Mouse (Mus musculus): ENCODE data around the gene Selenot. TPM values are rescaled to one million over a fixed set of nuclear protein-coding genes. Genes with fewer than 3 reads are reported as not detected.

The Selenot gene
- polyA plus RNA-seq (2015; fragmentation: Nextera tagmentation; extraction: Ambion mirVana), result 25.7 and 27.4 TPM in 2 replicates

DNA sequence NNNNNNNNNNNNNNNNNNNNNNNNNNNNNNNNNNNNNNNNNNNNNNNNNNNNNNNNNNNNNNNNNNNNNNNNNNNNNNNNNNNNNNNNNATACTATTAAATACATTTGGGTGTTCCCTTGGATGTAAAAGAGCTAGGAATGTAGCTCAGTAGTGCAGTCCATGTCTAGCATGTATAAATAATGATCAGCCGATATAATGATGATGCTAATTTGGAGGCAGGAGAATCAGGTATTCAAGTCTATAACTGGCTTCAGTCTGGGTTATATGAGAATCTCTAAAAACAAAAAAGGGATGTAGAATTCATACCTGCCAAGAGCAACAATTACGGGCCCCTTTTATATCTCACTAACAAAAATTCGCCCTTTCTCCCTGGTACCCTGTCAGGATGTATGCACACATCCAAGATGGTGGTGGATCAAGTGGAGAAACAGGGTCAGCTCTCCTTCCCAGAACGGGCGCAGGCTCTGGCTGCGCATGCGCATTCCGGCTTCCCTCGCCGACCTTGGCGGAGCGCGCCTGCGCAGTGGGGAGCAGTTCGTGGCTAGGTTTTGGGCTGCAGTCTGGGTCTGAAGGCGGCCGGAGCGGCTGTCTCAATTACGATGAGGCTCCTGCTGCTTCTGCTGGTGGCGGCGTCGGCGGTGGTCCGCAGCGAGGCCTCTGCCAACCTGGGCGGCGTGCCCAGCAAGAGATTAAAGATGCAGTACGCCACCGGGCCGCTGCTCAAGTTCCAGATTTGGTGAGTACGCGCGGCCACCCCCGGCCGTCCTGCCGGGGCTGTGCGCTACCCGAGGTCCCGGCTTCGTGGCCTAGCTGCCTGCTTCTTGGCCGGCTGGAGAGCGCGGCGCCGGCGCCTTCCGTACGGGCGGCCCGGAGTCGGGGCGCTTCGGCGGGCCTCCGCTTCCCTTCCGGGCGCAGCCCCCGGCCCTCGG is at the start of gene Selenot:
Gene Selenot, plus strand, starts transcription at position 500 of the 930 bp plus-strand sequence.
- no peaks in the 10 kb centered on the region for H3K27me3 ChIP-seq (replicated peaks; ENCODE audit: control insufficient read depth, insufficient read depth, low read length)
- H3K27ac ChIP-seq (ENCODE audit: low read depth, low read length), result peak within 1 kb of the TSS; percentile 99
- no peaks in the 10 kb centered on the region for H3K9me3 ChIP-seq (ENCODE audit: control insufficient read depth, low read length)
- H3K36me3 ChIP-seq (ENCODE audit: control insufficient read depth, insufficient read depth, low read length), result no peaks in the 10 kb centered on the region
- peaks cover 10% of the 10 kb centered on the region; the same call in 1 of the 2 replicates for H3K4me1 ChIP-seq (ENCODE audit: control insufficient read depth, insufficient read depth, low read depth, low read length)
- ATAC-seq, result peak; percentile 97
- H3K4me3 ChIP-seq (ENCODE audit: low read length), result peak within 1 kb of the TSS; percentile 85
- H3K4me2 ChIP-seq (ENCODE audit: low read length), result peak within 1 kb of the TSS; percentile 65
- peak within 1 kb of the TSS; percentile 99 for H3K9ac ChIP-seq (ENCODE audit: low read depth, low read length)
- WGBS, result under 1% methylated on average over 59 of the region's 59 CpGs

DNA sequence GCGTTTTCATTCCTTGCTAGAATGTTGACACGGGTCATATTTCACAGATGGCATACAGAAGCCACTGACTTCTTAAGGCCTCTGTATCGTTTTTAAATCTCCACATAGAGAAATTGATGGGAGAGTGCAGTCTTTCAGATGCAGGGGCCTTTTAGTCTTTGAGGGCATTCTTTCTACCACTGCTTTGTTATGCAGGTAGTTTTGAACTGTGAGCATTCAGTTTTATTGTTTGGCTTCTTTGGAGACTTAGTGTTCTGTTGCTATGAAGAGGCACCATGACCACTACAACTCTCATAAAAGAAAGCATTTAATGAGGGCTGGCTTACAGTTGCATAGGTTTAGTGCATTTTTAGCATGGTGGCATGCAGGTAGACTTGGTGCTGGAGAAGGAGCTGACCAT is 39.9 kb upstream of the Selenot start:
- Histone ChIP-seq H3K9me3 (ENCODE audit: control insufficient read depth, low read length) (no peaks in the 10 kb centered on the region), H3K27ac (ENCODE audit: low read depth, low read length) (no peak overlapping the region), H3K4me1 (ENCODE audit: control insufficient read depth, insufficient read depth, low read depth, low read length) (no peaks in the 10 kb centered on the region), H3K36me3 (ENCODE audit: control insufficient read depth, insufficient read depth, low read length) (peaks cover 31% of the 10 kb centered on the region), H3K4me2 (ENCODE audit: low read length) (no peak overlapping the region), H3K27me3 (replicated peaks; ENCODE audit: control insufficient read depth, insufficient read depth, low read length) (no peaks in the 10 kb centered on the region), H3K9ac (ENCODE audit: low read depth, low read length) (no peak overlapping the region), H3K4me3 (ENCODE audit: low read length) (no peak overlapping the region)
- no peak for ATAC-seq
- WGBS, result 93% methylated on average over 3 of the region's 3 CpGs

DNA sequence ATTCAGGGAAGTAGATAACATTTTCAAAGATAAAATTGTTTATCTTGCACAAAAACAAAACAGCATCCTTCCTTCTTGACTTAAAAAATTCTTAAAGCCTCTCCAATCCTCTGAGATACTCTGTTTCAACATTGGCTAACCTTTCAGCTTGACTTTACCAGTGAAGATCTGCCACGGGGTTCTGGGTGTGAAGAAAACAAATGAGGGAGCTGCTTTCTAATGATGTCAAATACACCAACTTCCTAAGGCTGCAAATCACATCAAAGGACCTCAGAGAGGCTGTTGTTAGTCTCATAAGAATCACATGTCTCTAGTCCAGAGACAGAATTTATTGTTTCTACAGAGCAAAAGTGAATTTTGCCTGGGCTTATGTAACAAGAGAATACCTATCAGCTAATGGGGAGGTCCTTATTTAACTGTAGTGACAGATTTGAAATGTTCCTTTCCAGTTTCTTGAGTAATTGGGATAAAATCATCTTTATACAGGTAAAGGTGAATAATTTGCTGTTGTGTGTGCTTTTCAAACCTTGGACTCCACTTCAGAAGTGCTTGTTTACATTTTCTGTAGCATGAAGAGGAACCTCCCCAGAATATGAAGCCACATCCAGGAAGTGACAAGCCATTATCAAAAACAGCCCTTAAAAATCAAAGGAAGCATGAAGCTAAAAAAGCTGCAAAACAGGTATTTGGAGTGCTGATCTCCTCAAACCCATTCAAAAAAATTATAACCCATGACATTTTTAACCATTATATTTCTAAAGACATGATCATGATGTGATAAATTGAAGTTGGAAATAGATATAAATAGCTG is 24.2 kb upstream of the Selenot start:
- H3K4me2 ChIP-seq (ENCODE audit: low read length), result no peak overlapping the region
- no peak overlapping the region for H3K27ac ChIP-seq (ENCODE audit: low read depth, low read length)
- no peak overlapping the region for H3K4me3 ChIP-seq (ENCODE audit: low read length)
- H3K27me3 ChIP-seq (replicated peaks; ENCODE audit: control insufficient read depth, insufficient read depth, low read length), result no peaks in the 10 kb centered on the region
- H3K36me3 ChIP-seq (ENCODE audit: control insufficient read depth, insufficient read depth, low read length), result peaks cover 28% of the 10 kb centered on the region
- no peaks in the 10 kb centered on the region for H3K9me3 ChIP-seq (ENCODE audit: control insufficient read depth, low read length)
- no peaks in the 10 kb centered on the region for H3K4me1 ChIP-seq (ENCODE audit: control insufficient read depth, insufficient read depth, low read depth, low read length)
- 89% methylated on average over 1 of the region's 1 CpGs for WGBS
- no peak overlapping the region for H3K9ac ChIP-seq (ENCODE audit: low read depth, low read length)
- no peak for ATAC-seq

DNA sequence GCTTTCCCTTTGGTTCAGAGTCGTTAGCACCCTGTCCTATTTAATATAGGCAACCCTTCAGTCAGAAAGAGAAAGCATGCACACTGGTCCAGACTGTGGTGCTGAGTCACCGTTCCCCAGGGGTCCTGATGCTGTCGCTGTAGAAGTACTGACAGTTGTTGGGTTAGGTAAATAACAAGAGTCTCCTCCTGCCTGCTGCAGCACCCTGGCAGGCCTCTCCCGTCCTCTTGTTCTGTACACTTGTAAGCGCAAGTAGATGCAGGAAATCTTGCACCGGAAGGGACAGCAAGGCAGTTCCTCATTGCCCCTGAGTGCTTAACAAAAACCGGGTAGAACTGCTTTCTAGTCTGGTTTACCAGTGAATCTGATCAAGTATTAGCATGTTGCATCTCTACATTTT is 19.8 kb upstream of the Selenot start:
- WGBS, result 82% methylated on average over 7 of the region's 7 CpGs
- H3K27me3 ChIP-seq (replicated peaks; ENCODE audit: control insufficient read depth, insufficient read depth, low read length), result no peaks in the 10 kb centered on the region

DNA sequence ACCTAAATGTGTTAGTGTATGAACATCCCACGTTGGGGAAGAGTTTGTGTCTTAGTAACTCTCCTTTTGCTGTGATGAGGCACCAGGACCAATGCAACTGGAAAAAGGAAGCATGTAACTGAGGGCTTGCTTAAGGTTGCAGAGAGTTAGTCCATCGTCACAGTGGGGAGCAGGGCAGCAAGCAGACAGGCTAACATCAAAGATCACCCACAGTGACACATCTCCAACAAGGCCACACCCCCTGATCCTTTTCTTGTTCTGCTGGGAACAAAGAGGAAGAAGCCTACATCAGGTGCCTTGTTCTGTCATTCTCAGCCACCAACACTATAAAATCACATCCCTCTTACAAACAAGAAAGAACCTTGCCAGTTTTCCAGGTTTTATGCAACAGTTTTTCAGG is 16.5 kb upstream of the Selenot start:
- H3K9me3 ChIP-seq (ENCODE audit: control insufficient read depth, low read length), result no peaks in the 10 kb centered on the region
- H3K27me3 ChIP-seq (replicated peaks; ENCODE audit: control insufficient read depth, insufficient read depth, low read length), result no peaks in the 10 kb centered on the region
- no peak overlapping the region for H3K4me2 ChIP-seq (ENCODE audit: low read length)
- H3K4me3 ChIP-seq (ENCODE audit: low read length), result no peak overlapping the region
- H3K27ac ChIP-seq (ENCODE audit: low read depth, low read length), result no peak overlapping the region
- H3K9ac ChIP-seq (ENCODE audit: low read depth, low read length), result no peak overlapping the region
- peaks cover 10% of the 10 kb centered on the region for H3K36me3 ChIP-seq (ENCODE audit: control insufficient read depth, insufficient read depth, low read length)
- no peak for ATAC-seq
- no peaks in the 10 kb centered on the region for H3K4me1 ChIP-seq (ENCODE audit: control insufficient read depth, insufficient read depth, low read depth, low read length)
- 21% methylated on average over 2 of the region's 2 CpGs for WGBS

More for the DNA sequence above, 19.8 kb upstream of the Selenot start:
- ATAC-seq, result no peak
- Histone ChIP-seq H3K4me2 (ENCODE audit: low read length) (no peak overlapping the region), H3K36me3 (ENCODE audit: control insufficient read depth, insufficient read depth, low read length) (peaks cover 22% of the 10 kb centered on the region), H3K27ac (ENCODE audit: low read depth, low read length) (no peak overlapping the region), H3K9ac (ENCODE audit: low read depth, low read length) (no peak overlapping the region), H3K4me1 (ENCODE audit: control insufficient read depth, insufficient read depth, low read depth, low read length) (no peaks in the 10 kb centered on the region), H3K4me3 (ENCODE audit: low read length) (no peak overlapping the region), H3K9me3 (ENCODE audit: control insufficient read depth, low read length) (no peaks in the 10 kb centered on the region)

DNA sequence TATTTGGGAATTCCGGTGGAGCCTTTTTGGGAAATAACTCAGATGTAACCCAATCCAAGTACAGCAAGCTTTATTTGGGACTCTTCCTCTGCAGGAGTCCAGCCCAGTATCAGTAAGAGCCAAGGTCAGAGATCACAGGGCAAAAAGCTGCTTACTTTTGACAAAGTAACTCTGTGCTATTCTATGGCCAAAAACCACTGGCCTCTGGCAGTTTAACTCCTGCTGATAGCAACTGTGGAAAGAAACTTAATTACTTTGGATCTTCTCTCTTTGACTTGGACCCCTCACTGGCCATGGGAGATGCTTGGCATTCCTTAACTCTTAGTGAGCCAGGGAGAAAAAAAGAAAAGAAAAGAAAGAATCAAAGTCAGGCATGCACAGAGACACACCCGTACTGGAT is 15.0 kb upstream of the Selenot start:
- H3K4me2 ChIP-seq (ENCODE audit: low read length), result no peak overlapping the region
- H3K4me3 ChIP-seq (ENCODE audit: low read length), result no peak overlapping the region
- H3K4me1 ChIP-seq (ENCODE audit: control insufficient read depth, insufficient read depth, low read depth, low read length), result no peaks in the 10 kb centered on the region
- no peaks in the 10 kb centered on the region for H3K9me3 ChIP-seq (ENCODE audit: control insufficient read depth, low read length)
- ATAC-seq, result no peak
- no peaks in the 10 kb centered on the region for H3K27me3 ChIP-seq (replicated peaks; ENCODE audit: control insufficient read depth, insufficient read depth, low read length)
- H3K36me3 ChIP-seq (ENCODE audit: control insufficient read depth, insufficient read depth, low read length), result peaks cover 4% of the 10 kb centered on the region
- WGBS, result 18% methylated on average over 2 of the region's 2 CpGs
- no peak overlapping the region for H3K9ac ChIP-seq (ENCODE audit: low read depth, low read length)
- no peak overlapping the region for H3K27ac ChIP-seq (ENCODE audit: low read depth, low read length)

DNA sequence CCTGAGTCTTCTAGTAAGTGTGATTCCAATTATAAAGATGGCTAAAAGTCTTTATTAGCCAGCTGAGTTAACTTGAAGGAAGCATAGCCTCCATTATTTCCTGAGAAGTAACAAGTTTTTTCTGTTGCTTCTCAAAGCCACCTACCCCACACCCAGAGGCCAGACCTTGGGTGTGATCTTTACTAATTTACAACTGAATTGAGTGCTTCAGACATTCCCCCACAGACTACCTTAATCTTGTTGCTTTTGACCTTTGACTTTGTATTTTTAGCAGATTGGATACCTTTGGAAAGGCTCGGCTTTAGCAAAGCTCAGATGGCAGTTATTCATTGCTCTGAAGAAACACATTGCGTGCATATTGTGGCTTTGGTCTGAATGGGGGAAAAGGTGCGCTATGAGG is 5.6 kb upstream of the Selenot start:
- no peaks in the 10 kb centered on the region for H3K36me3 ChIP-seq (ENCODE audit: control insufficient read depth, insufficient read depth, low read length)
- no peaks in the 10 kb centered on the region for H3K4me1 ChIP-seq (ENCODE audit: control insufficient read depth, insufficient read depth, low read depth, low read length)
- H3K4me3 ChIP-seq (ENCODE audit: low read length), result no peak overlapping the region
- no peak overlapping the region for H3K27ac ChIP-seq (ENCODE audit: low read depth, low read length)
- no peak overlapping the region for H3K4me2 ChIP-seq (ENCODE audit: low read length)
- H3K27me3 ChIP-seq (replicated peaks; ENCODE audit: control insufficient read depth, insufficient read depth, low read length), result no peaks in the 10 kb centered on the region
- H3K9ac ChIP-seq (ENCODE audit: low read depth, low read length), result no peak overlapping the region
- 91% methylated on average over 3 of the region's 3 CpGs for WGBS
- no peaks in the 10 kb centered on the region for H3K9me3 ChIP-seq (ENCODE audit: control insufficient read depth, low read length)
- no peak for ATAC-seq

DNA sequence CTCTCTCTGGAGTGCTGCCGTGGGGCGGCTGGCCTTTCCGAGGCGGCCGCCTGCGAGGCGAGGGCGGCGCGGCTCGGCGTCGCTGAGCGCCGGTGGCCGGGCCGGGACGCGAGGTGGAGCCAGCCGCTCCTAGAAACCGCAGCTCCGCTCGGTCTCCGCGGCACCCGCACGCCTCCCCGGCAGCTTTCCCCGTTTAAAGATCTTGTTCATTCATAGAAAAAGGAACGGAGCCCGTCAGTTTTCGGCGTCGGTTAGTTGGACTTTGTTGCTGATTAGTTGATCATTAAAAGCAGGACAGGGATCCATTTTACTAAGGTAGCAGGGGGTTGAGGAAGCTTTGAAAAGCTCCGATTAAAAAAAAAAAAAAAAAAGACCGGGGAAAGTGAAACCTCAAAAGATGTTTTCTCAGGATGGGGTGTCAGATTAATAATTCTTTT is 649 bp downstream of the Selenot start:
- peak; percentile 77 for ATAC-seq
- Histone ChIP-seq H3K4me1 (ENCODE audit: control insufficient read depth, insufficient read depth, low read depth, low read length) (peaks cover 10% of the 10 kb centered on the region; the same call in 1 of the 2 replicates), H3K4me3 (ENCODE audit: low read length) (peak overlapping the region; percentile 85), H3K4me2 (ENCODE audit: low read length) (peak overlapping the region; percentile 65), H3K9ac (ENCODE audit: low read depth, low read length) (peak overlapping the region; percentile 99), H3K27ac (ENCODE audit: low read depth, low read length) (peak overlapping the region; percentile 99), H3K27me3 (replicated peaks; ENCODE audit: control insufficient read depth, insufficient read depth, low read length) (no peaks in the 10 kb centered on the region), H3K9me3 (ENCODE audit: control insufficient read depth, low read length) (no peaks in the 10 kb centered on the region), H3K36me3 (ENCODE audit: control insufficient read depth, insufficient read depth, low read length) (no peaks in the 10 kb centered on the region)
- under 1% methylated on average over 21 of the region's 36 CpGs for WGBS

Data from hindbrain, embryonic 16.5 days (tissue).